Comparison of ENCODE assay signal across 20 mouse cellular contexts in genomic region chr1:126802405-126802804, GRCm38 (mm10).
"Had no signal": no experiment of that assay in that cellular context is flagged by ENCODE, and none has a peak within 500 bp of the region (broad histone marks: within the 10 kb centered on the region; RNA-seq: fewer than 3 reads in every experiment).

No protein-coding gene starts in this region.

- H3K36me3 ChIP-seq: limb, embryonic 12.5 days; limb, embryonic 15.5 days; midbrain, embryonic 15.5 days; neural tube, embryonic 12.5 days; neural tube, embryonic 15.5 days had no signal

- H3K4me2 ChIP-seq: limb, embryonic 12.5 days; limb, embryonic 15.5 days; liver, embryonic 11.5 days; midbrain, embryonic 11.5 days; midbrain, embryonic 15.5 days; neural tube, embryonic 12.5 days; neural tube, embryonic 15.5 days had no signal

- H3K9ac ChIP-seq: limb, embryonic 12.5 days; limb, embryonic 15.5 days; liver, embryonic 14.5 days; liver, postnatal 0 days; midbrain, embryonic 15.5 days; neural tube, embryonic 12.5 days; neural tube, embryonic 15.5 days had no signal

- H3K4me1 ChIP-seq: megakaryocyte, embryonic 14.5 days; midbrain, embryonic 15.5 days had no signal

- ATAC-seq: liver, postnatal 0 days; midbrain, embryonic 15.5 days had no signal

- DNase-seq: kidney, postnatal 14 days; left cerebral cortex, postnatal 4 days; liver, postnatal 0 days; lung, postnatal 36 days; right cerebral cortex, adult 18-20 months; right cerebral cortex, postnatal 14 days; right cerebral cortex, postnatal 4 days; thymus, adult 2 months; thymus, postnatal 14 days; thymus, postnatal 4 days had no signal

- H3K27ac ChIP-seq: limb, embryonic 12.5 days; liver, embryonic 14.5 days; midbrain, embryonic 15.5 days; neural tube, embryonic 12.5 days; neural tube, embryonic 15.5 days; stomach, postnatal 0 days had no signal

- H3K9me3 ChIP-seq: limb, embryonic 12.5 days; limb, embryonic 15.5 days; megakaryocyte, embryonic 14.5 days; midbrain, embryonic 15.5 days; neural tube, embryonic 12.5 days; neural tube, embryonic 15.5 days had no signal

- H3K4me3 ChIP-seq: limb, embryonic 12.5 days; limb, embryonic 15.5 days; megakaryocyte, embryonic 14.5 days; midbrain, embryonic 15.5 days; neural tube, embryonic 12.5 days; neural tube, embryonic 15.5 days had no signal

- H3K27me3 ChIP-seq: limb, embryonic 12.5 days; limb, embryonic 15.5 days; megakaryocyte, embryonic 14.5 days; midbrain, embryonic 15.5 days; neural tube, embryonic 12.5 days; neural tube, embryonic 15.5 days had no signal
